ENCODE assay signal across 12 mouse cellular contexts in the genomic region with DNA sequence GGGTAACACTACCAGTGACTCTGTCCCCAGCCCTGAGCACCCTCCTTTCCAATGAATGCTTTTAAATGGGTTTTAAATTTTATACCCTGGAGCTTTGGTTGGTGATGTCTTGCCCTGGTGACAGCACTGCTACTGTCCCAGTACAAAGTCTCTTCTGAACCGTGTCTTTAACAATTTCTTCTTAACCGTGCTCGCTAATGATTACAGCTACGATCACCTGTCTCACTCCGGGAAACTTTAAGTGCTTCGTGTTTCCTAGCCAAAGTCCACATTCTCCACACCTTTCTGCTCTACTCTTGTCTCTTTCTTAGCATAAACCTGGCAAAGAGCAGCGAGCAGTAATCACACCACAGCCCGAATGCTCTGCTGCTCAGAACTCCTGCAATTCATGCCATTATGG.
"Had no signal": no experiment of that assay in that cellular context is flagged by ENCODE, and none has a peak within 500 bp of the region (broad histone marks: within the 10 kb centered on the region; RNA-seq: fewer than 3 reads in every experiment).

No protein-coding gene starts in this region.

- DNase-seq: layer of hippocampus, adult 9-11 months; left cerebral cortex, postnatal 4 days; lung, adult 18-20 months; right cerebral cortex, adult 18-20 months; right cerebral cortex, postnatal 25 days; spleen, adult 18-20 months; thymus, adult 18-20 months; thymus, postnatal 14 days had no signal

- H3K9me3 ChIP-seq: hindbrain, embryonic 15.5 days; limb, embryonic 13.5 days; midbrain, embryonic 13.5 days had no signal

- H3K9ac ChIP-seq: hindbrain, embryonic 15.5 days; limb, embryonic 13.5 days; liver, embryonic 14.5 days; midbrain, embryonic 13.5 days had no signal

- H3K27me3 ChIP-seq: hindbrain, embryonic 15.5 days; limb, embryonic 13.5 days; midbrain, embryonic 13.5 days had no signal

- H3K4me2 ChIP-seq: hindbrain, embryonic 15.5 days; limb, embryonic 13.5 days; midbrain, embryonic 13.5 days had no signal

- H3K27ac ChIP-seq: hindbrain, embryonic 15.5 days; limb, embryonic 13.5 days; liver, embryonic 14.5 days; midbrain, embryonic 13.5 days had no signal

- H3K36me3 ChIP-seq: hindbrain, embryonic 15.5 days; limb, embryonic 13.5 days; midbrain, embryonic 13.5 days had no signal

- H3K4me1 ChIP-seq: hindbrain, embryonic 15.5 days; limb, embryonic 13.5 days; midbrain, embryonic 13.5 days had no signal

- H3K4me3 ChIP-seq: hindbrain, embryonic 15.5 days; limb, embryonic 13.5 days; midbrain, embryonic 13.5 days had no signal

- ATAC-seq: midbrain, embryonic 13.5 days had no signal
